Mouse (Mus musculus) limb, embryonic 12.5 days (tissue): ENCODE measurements around the gene Tgtp1. TPM values are rescaled to one million over a fixed set of nuclear protein-coding genes. Genes with fewer than 3 reads are reported as not detected.
"Not testable (repeated sequence)": the region's sequence is repeated elsewhere in the genome, so short reads cannot be mapped to it uniquely, and the experiment has no call there.

Experiments
- ATAC-seq: fragments of 200-750 bp; cut with Nextera tagmentation; 2 replicates; pipeline ENCODE4 v1.8.0; 2017; ENCODE audit warnings: low read depth, moderate TSS enrichment; ENCODE audit not compliant: insufficient number of reproducible peaks, insufficient read depth, low FRiP score, low TSS enrichment
- H3K27ac ChIP-seq: fragments of 300-500 bp; sonication (generic); 2 replicates; pipeline ENCODE4 v1.5.1; 2016; ENCODE audit warnings: mild to moderate bottlenecking, moderate library complexity
- H3K27me3 ChIP-seq: fragments of 300-500 bp; sonication (generic); 2 replicates; pipeline ENCODE4 v1.6.1; 2016; ENCODE audit warnings: mild to moderate bottlenecking, moderate library complexity
- H3K36me3 ChIP-seq: fragments of 300-500 bp; sonication (generic); 2 replicates; pipeline ENCODE4 v1.6.1; 2016; ENCODE audit warnings: mild to moderate bottlenecking, moderate library complexity
- H3K4me1 ChIP-seq: fragments of 300-500 bp; sonication (generic); replicated peaks from 2 replicates; pipeline ENCODE4 v1.6.1; 2016
- H3K4me2 ChIP-seq: fragments of 300-500 bp; sonication (generic); 2 replicates; pipeline ENCODE4 v1.6.1; 2016; ENCODE audit warnings: mild to moderate bottlenecking, moderate library complexity
- H3K4me3 ChIP-seq: fragments of 300-500 bp; sonication (generic); replicated peaks from 2 replicates; pipeline ENCODE4 v1.5.1; 2016; ENCODE audit warnings: mild to moderate bottlenecking
- H3K9ac ChIP-seq: fragments of 300-500 bp; sonication (generic); replicated peaks from 2 replicates; pipeline ENCODE4 v1.6.1; 2016; ENCODE audit warnings: mild to moderate bottlenecking, moderate library complexity
- H3K9me3 ChIP-seq: fragments of 300-500 bp; sonication (generic); 2 replicates; pipeline ENCODE4 v1.6.1; 2016; ENCODE audit warnings: mild to moderate bottlenecking, moderate library complexity
- WGBS: fragments of 180-500 bp; shearing (Covaris S2); methylation state at CpG from one replicate; pipeline ENCODE4 v1.1.7; 2016; 5-methylcytosine and 5-hydroxymethylcytosine counted together
- polyA plus RNA-seq: library from polyadenylated mRNA; unstranded; fragments of >200 nt; fragmentation: Nextera tagmentation; extraction: Ambion mirVana; gene quantifications from 2 replicates; pipeline ENCODE4 v1.2.1, GENCODE M21; 2016

Tgtp1 gene
- polyA plus RNA-seq, 1 experiment from 2014 or later = not detected

DNA sequence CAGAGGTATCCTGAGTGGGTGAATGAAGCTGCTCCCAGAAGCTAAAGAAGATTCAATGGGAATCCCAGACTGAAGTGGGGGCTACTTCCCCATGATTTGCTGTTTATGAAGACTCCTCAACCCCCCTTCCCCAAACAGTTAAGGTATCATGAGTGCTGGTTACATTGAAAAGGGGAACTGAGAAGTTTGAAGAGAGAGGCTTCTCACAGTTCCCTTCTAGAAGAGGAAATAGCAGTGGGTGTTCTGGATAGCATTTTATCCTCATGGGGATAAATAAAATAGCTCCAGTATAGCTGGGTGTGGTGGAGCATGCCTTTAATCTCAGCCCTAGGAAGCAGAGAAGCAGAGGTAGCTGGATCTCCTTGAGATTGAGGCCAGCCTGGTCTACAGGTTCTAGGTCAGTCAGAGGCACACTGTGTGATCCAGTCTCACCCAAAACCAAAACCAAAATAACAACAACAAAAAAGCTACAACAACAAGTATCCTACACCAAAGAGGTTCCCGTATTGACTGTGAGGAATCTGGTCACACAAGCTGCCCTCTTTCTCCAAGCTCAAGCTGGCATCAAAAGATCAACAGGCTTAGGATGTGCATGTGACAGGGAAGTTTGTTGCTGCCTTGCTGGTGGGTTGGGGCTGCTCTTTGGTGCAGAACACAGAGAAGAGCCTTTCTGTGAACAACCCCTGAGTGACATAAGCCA lies 15.6 kb downstream of the Tgtp1 start, which contains the start of gene Olfr56:
Gene Olfr56 (plus strand): TSS at position 650 of the 700 bp plus-strand sequence.
- H3K36me3 ChIP-seq, H3K27ac ChIP-seq, H3K9me3 ChIP-seq, H3K27me3 ChIP-seq, ATAC-seq, H3K4me3 ChIP-seq, H3K9ac ChIP-seq, H3K4me2 ChIP-seq, H3K4me1 ChIP-seq: not testable (repeated sequence)
- no CpG with 5 or more reads among the region's 1 CpGs for WGBS

DNA sequence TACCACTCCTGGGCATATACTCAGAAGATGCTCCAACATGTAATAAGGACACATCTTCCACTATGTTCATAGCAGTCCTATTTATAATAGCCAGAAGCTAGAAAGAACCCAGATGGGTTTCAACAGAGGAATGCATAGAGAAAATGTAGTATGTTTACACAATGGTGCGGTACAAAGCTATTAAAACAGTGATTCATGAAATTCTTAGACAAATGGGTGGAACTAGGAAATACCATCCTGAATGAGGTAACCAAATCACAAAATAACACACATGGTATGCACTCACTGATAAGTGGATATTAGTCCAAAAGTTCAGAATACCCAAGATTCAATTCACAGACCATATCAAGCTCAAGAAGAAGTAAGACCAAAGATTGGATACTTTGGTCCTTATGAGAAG lies 19.3 kb downstream of the Tgtp1 start:
- not testable (repeated sequence) for ATAC-seq, H3K9ac ChIP-seq, H3K27ac ChIP-seq, H3K9me3 ChIP-seq, H3K4me2 ChIP-seq, H3K36me3 ChIP-seq, H3K27me3 ChIP-seq, H3K4me3 ChIP-seq, H3K4me1 ChIP-seq
- WGBS = no CpG with 5 or more reads among the region's 1 CpGs

DNA sequence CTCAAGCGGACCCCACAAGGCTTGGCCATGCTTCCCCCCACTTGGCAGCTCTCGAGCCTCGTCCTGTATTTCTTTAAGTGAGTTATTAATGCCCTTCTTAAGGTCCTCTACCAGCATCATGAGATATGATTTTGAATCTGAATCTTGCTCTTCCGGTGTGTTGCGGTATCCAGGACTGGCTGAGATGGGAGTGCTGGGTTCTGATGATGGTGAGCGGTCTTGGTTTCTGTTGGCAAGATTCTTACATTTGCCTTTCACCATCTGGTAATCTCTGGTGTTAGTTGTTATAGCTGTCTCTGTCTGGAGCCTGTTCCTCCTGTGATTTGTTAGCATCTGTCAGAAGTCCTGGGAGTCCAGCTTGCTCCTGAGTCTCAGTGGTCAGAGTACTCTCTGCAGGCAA lies 47.9 kb downstream of the Tgtp1 start, which contains the start of gene Psme2b:
Gene Psme2b (minus strand): TSS at position 101 of the 400 bp plus-strand sequence.
- H3K27ac ChIP-seq, H3K4me2 ChIP-seq, H3K36me3 ChIP-seq, H3K9ac ChIP-seq, H3K4me3 ChIP-seq, H3K9me3 ChIP-seq, ATAC-seq, H3K4me1 ChIP-seq, H3K27me3 ChIP-seq: not testable (repeated sequence)
- 94% methylated on average over 6 of the region's 6 CpGs for WGBS

DNA sequence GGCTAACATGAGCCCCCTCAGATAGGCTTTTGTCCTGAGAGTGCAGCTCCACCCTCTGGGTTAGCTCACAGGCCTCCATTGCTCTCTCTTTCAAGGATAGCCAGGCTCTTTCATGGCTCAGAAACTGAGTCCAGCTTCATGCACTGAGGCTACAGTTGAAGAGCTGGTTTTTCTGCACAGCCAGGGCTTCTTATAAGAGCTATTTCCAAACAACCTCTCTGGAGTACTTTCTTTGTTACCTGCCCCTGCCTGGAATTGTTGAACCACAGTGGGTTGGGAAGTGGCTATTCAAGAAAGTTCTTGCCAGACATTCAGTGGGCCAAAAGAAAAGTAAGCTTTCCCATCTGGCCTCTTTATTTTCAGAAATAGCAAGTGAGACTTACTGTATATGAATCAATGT lies 54.7 kb downstream of the Tgtp1 start:
- not testable (repeated sequence) for H3K27ac ChIP-seq, H3K36me3 ChIP-seq, H3K4me3 ChIP-seq, ATAC-seq, H3K27me3 ChIP-seq, H3K9ac ChIP-seq, H3K4me1 ChIP-seq, H3K9me3 ChIP-seq, H3K4me2 ChIP-seq

Other genes starting within 250 kb of the Tgtp1 start
- gene Rack1, start 193.8 kb downstream of the Tgtp1 start, polyA plus RNA-seq = 646 and 685 TPM in 2 replicates
- 6.0 and 7.3 TPM in 2 replicates for gene Trim41, start 176.8 kb downstream of the Tgtp1 start, polyA plus RNA-seq
- 0.34 and 1.3 TPM in 2 replicates for gene Trim7, start 168.0 kb downstream of the Tgtp1 start, polyA plus RNA-seq
- gene Gm12184, start 167.5 kb downstream of the Tgtp1 start, polyA plus RNA-seq = 4.2 and 13.6 TPM in 2 replicates
- 2.2 and 2.9 TPM in 2 replicates for gene Irgm1, start 122.5 kb downstream of the Tgtp1 start, polyA plus RNA-seq
- gene Gm5431, start 92.0 kb downstream of the Tgtp1 start, polyA plus RNA-seq = 0.15 TPM in 2 replicates
- 0.85 and 2.3 TPM in 2 replicates for gene Psme2b, start 48.0 kb downstream of the Tgtp1 start, polyA plus RNA-seq
- gene Olfr56, start 15.3 kb downstream of the Tgtp1 start, polyA plus RNA-seq = 0.18 TPM in 1 of 2 replicates, not detected in the other
- gene 9930111J21Rik1, start 14.8 kb downstream of the Tgtp1 start, polyA plus RNA-seq = 0.19 and 0.54 TPM in 2 replicates
- not detected in 2 replicates for gene Gm12185, start 1.9 kb downstream of the Tgtp1 start, polyA plus RNA-seq
- gene 9930111J21Rik2, start 57.1 kb upstream of the Tgtp1 start, polyA plus RNA-seq = 0.23 and 0.26 TPM in 2 replicates
- gene Tgtp2, start 70.0 kb upstream of the Tgtp1 start, polyA plus RNA-seq = not detected in 2 replicates
- 0.56 and 0.69 TPM in 2 replicates for gene Ifi47, start 82.4 kb upstream of the Tgtp1 start, polyA plus RNA-seq
- not detected in 2 replicates for gene Olfr1396, start 120.7 kb upstream of the Tgtp1 start, polyA plus RNA-seq
- gene Olfr1395, start 148.1 kb upstream of the Tgtp1 start, polyA plus RNA-seq = not detected in 2 replicates
- not detected in 2 replicates for gene Olfr1394, start 160.2 kb upstream of the Tgtp1 start, polyA plus RNA-seq
- 0.33 and 0.87 TPM in 2 replicates for gene Btnl9, start 193.0 kb upstream of the Tgtp1 start, polyA plus RNA-seq
- 50.4 and 58.5 TPM in 2 replicates for gene Zfp62, start 209.1 kb upstream of the Tgtp1 start, polyA plus RNA-seq